Mouse (Mus musculus): Measurements from ENCODE around the gene Sept6.

Sept6 gene

DNA sequence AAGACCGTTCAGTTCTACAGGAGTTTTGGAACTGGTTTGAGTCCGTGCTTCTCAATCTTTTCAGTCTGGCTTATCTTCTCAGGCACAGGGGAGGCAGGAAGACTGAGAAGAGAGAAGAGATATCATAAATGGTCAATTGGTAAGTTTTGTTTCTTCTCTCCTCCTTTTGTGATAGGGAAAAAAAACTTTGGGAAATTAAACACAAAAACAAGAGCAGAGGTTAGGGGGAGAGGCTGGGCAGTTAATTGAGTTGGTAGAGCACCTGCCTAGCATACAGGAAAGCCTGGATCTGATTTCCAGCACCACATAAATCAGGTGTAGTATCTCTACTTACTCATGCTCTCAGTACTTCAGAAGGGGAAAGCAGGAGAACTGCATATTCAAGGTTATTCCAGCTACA lies at the start of gene Sept6:
Sept6 (minus strand) TSS at position 101 of the 400 bp plus-strand sequence.
- no peak for DNase-seq (ENCODE audit: low spot score)

DNA sequence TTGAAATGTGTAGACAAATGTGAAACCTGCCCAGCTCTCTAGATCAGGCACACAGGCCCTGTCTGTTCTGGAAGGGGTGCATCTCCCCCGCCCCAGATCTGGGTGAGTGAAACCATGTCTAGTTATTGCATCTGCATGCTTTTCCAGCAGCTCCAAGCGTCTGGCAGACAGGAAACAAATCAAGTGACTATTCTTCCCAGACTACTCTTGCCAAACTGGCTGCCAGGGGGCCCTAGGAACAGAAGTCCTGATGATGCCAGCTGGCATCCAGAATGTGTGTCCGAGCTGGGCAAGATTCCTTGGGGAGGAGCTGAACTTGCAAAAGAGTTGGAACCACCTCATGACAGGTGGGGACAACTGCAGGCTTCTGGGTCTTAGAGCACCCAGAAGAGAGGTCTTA lies 36.8 kb upstream of the Sept6 start:
- DNase-seq (ENCODE audit: low spot score) = no peak

DNA sequence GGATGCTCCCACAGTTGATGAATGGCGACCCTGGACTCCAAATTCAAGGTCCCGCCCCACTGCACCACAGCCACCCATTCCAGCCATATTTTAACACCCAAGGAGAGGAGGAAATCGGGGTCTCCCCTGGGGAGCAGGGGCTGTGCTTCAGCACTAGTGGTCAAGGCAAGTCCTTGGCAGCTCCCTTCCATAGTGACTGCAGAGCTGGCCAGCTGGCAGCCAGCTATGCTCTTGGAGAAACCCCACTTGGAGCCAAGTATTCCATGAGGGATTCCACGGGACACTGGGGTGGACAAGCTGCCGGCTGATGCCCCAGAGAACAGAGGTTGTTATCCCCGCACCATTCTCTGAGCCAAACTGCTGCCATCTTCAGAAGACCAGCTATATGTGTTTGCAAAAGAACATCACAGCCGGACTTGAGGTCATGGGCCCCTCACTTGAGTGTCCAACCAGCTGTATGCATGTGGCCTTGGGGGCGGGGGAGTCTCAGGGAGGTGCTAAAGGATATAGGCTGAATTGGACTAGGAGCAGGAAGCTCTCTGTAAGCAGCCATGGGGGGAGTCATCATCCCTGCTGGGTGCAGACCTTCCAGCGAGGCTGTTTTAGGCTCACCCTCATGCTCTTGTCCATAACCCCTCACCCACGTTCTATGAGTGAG lies 32.2 kb upstream of the Sept6 start:
- no peak for DNase-seq (ENCODE audit: low spot score)

DNA sequence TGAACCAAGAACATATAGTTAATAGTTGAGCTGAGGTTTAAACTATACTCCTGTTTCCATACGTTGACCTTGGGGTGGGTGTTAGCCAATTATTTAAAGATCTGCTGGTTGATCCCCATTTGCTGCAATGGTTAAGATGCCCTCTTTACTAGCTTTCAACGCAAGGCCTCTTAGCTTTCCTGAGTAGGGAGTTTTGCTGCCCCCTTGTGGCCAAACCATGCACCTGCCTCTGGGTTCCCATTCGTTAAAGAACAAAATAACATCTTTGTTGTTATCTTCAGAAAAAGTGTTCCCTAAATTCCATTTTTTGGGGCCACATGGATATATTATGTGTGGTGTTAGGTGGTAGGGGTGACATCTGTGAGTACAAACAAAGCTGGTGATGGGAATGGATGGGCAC lies 31.1 kb upstream of the Sept6 start:
- DNase-seq (ENCODE audit: low spot score) = peak; percentile 4

DNA sequence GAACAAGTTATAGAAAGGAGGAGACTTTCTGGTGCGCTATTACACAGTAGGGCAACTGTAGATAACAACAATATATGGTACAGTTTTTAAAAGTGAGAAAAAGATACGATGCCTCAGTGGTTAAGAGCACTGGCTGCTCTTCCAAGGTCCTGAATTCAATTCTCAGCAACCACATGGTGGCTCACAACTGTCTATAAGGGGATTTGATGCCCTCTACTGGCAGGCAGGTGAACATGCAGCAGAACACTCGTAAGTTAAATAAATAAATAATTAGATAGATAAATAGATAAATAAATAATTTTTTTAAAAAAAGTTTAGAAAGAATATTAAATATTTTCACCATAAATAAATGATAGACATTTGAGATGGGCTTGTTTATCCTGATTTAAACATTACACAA lies 27.5 kb upstream of the Sept6 start:
- DNase-seq (ENCODE audit: low spot score) = no peak

DNA sequence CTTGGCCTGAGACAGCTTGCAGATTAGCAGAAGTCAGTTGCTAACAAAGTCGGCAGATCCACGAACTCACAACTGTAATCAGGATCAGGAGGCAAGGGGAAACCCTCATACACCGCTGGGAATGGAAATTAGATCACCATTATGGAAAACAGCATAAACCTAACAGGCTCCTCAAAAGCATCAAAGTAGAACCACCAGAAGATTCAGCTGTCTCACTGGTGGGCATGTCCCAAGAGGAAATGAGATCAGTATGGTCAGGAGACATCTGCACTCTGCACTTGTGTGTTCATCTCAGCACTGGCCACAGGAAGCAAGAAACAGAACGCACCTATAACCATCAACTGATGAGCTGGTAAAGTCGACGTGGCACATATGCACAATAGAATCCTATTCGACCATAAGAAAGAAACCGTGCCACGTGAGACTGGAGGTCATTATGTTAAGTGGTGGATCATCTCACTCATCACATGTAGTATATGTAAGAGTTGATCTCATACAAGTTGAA lies 26.6 kb upstream of the Sept6 start:
- no peak for DNase-seq (ENCODE audit: low spot score)

DNA sequence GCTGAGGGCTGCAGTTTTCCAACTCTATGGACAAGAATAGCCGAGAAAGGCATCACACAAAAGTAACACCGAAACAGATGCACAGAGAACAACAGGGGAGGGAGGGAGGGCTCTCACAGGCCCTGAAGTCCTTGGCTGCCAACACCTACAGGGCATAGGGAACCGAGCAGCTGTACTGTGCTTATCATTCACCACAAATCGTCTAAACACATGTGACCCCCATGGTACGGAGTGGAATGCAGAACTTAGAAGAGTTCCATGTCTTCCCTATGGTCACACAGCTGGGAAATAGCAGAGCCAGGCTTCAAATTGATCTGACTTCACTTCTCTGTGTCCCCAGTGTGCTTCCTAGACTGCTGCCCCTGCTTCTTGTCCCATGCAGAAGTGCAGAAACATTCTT lies 22.3 kb upstream of the Sept6 start:
- no peak for DNase-seq (ENCODE audit: low spot score)

DNA sequence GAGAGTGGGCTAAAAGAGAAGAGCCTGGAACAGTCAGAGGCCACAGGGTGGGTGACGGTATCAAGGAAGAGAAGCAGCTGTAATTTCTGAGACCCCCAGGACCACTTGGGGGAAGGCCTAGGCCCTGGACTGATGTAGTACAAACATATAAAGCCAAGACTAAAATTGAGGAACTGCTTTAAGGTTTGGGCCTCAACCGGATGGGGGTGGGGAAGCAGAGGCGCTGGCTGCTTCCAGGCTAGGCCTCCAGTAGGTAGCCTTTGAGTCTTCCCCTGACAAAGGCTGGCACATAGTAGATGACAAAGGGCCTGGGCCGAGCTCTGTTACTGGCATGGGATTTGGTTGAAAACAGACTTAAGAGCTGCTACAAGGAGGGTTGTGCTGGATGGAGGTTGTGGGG lies 555 bp downstream of the Sept6 start:
- no peak for DNase-seq (ENCODE audit: low spot score)

DNA sequence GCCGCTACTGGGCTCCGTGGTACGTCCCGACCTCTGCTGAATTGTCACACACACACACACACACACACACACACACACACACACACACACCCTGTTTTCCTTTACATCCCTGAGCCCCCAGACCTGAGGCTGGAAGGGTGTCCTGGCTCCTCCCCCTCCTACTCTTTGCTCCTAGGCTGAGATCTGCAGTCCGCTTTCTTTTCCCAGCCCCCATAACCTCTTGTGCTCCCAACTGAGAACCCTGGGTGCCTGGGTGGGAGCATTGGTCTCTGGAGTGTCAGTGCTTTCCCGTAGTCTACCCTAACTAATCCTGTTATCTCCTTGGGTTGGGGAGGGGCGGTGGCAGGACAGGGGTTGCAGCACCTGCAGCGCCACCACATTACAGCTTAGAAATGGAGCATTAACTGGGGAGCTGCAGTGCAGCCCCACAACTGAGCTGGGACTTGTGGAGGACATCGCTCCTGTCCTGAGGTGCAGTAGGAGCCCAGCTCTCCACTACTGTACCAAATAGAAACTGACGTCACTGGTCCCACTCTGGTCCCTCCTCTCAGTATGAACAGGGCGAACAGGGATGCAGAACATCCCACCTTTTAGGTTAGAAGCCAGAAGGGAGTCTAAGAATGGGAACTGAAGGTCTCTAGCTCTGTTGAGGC lies 1.7 kb downstream of the Sept6 start:
- DNase-seq (ENCODE audit: low spot score) = no peak

DNA sequence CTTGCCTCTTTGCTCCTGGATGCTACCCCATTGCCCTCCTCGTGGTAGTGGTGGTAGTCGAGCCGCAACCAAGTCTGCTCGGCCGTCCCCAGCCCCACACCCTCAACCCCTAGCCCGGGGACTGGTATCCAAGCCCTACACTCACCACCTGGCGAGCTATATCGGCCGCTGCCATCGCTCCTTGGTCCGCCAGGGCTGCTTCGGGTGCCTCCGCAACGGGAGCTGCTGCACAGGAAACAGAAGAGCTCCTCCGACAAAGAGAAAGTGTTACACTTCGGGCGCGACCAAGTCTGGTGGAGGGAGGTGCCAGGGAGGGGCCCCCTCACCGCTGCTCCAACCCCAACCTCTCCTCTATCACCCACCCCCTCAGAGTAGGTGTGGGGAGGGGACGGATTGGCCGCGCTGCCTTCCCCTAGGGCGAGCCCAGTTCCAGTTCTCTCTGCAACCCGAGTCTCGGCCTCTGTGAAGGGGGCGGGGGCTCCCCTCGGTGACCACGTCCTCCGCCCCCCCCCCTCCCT lies 2.3 kb downstream of the Sept6 start:
- no peak for DNase-seq (ENCODE audit: low spot score)

DNA sequence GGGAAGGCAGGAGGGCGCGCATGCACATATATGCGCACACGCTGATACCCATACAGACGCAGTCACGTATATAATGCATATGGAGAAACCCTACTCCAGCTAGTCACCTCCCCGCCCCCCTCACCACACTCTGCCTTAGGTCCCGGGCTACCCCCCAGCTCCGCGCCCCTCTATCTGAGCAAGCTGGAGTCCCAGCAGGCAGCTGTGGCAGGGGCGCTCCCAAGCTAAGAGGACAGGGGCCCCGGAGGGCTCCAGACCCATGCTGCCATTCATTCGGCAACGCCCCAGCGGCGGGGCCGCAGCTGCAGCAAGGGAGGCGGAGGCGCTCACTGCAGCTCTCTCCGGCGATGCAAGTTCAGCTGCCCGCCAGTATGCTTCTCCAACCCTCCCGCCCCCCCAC lies 2.8 kb downstream of the Sept6 start:
- no peak for DNase-seq (ENCODE audit: low spot score)

DNA sequence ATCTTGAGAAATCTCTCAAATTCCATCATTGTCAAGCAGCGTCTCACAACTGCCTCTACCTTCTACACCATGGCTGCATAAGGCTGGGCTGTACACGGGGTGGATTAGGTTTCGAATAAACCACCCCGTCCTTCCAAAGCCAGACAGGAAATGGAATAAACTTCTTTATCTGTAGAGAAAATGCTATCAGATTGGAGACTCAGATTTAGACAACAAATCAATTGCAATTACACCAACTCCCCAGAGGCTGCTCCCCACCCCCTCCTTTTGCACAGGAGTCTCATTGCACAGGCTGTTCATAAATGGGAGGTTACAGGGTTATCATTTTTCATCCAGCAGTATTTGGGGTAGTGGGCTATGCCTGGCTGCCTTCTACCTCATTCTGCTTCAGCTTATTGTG lies 3.7 kb downstream of the Sept6 start:
- DNase-seq (ENCODE audit: low spot score) = no peak

DNA sequence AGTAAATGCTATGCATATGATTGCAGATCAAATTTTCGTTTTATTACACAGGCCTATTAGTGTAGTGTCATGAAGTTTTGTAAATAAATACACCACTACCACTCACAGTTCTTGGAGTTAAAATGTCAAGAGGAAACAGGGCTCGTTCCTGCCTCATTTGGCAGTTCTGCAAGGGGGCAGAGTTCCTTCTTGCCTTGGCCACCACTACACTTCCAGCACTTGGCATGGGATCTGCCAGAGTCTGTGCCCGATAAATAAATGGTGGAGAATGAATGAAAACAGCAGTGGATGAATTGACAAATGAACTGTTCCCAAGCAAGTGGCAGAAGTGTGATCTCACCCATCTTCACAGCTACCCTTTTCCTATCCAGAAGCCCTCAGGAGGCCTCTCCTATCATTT lies 6.6 kb downstream of the Sept6 start:
- DNase-seq (ENCODE audit: low spot score) = no peak

DNA sequence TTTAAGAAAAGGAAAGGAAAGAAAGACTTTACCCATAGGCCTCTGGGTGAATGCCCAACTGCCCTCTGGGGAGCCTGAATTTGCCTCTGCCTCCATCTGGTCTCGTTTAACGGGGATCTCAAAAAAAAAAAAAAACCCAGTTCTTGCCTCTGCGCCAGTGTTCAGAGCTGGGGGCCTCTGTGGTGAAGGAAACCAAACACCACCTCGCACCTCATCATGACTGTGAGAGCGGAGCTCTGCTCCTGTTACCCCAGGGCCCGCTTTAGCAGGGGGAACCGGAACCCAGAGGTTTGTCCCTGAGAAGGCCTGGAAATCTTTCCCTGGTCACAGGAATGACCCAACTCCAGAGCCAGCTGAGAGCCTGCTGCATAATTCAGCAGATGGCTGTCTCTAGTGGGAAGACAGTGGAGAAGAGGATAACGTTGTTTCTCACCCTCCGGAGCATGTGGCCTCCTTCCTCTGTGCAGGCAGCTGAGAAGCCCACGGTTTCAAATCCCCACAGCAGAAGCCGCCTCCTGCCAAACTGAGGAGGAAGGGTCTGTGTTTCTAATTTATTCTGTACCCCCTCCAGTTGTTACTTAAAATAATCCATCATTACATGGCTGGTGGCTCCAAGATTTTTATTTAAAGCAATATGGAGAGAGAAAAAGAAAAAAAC lies 7.8 kb downstream of the Sept6 start:
- no peak for DNase-seq (ENCODE audit: low spot score)

DNA sequence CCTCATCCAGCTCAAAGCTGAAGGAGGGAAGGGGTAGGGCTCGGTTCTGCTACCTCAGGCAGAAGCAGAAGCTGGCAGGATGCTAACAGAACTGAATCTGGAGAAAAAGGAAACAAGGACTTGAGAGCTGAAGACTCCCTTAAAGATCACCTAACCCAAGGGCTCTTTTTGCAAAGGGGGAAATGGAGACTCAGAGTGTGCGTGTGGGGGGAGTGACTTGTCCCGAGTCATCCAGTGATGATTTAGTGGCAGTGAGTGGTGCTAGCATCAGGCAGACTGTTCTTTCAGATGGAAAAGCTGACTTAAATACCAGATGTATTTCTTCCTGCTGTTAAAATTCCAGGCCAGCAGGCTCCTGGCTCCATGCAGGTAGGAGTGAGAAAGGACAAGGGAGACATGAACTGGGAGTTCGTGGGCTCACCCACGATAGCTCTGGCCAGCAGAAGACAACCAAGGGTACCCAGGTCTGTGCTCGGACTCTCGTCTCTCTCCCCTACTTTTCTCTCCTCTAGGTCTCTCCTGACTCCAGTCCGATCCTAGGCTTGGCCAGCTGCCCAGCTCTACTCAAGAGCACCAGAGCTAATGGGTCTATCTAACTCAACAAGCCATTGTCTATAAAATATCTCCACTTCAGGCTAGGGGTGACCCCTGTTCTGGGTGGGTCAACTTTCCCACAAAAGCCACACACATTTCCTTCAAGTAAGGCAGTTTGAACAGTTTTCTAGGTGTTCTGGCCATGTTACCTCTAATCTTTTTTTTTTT lies 8.5 kb downstream of the Sept6 start:
- no peak for DNase-seq (ENCODE audit: low spot score)

DNA sequence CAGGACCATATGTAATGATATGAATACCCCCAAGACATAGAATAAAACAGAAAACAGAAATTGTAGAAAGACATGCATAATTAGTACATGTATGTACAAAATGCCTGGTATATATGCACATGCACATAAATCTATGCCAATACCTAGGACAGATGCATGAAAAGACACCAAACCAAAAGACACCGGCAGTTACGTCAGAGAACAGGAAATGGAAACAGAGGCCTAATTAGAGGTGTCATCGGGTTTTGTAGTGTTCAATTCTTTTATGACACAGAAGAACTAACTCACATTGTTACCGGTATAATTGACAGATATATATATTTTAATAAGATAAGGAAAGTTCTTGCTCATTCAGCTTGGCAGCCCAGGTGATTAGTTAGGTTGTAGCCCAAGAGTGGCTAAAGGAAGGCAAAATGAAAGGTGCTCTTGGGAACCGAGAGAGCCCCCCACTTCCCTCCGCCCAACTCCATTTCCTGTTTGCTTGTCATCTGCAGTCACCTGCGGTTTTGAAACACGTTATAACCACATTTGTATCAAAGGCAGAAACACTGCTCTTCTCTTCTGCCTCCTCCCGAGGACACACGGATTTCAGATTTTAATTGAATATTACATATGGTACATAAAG lies 10.9 kb downstream of the Sept6 start:
- no peak for DNase-seq (ENCODE audit: low spot score)

DNA sequence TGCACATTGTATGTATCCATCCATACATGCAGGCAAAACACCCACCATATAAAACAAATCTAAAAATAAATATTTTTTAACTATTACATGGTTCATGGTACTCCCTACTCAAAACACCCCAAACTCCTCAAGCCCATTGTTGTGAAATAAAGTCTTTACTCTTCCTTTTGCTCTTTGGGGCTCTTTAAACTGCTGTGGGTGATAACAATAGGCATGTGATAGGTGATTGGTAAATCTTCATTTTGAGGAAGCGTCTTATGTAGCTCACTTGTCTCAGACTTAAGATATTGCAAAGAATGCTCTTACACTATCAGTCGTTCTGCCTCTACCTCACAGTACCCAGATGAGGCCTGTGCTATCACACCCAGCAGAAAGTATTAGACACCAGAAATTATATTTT lies 13.7 kb downstream of the Sept6 start:
- no peak for DNase-seq (ENCODE audit: low spot score)

DNA sequence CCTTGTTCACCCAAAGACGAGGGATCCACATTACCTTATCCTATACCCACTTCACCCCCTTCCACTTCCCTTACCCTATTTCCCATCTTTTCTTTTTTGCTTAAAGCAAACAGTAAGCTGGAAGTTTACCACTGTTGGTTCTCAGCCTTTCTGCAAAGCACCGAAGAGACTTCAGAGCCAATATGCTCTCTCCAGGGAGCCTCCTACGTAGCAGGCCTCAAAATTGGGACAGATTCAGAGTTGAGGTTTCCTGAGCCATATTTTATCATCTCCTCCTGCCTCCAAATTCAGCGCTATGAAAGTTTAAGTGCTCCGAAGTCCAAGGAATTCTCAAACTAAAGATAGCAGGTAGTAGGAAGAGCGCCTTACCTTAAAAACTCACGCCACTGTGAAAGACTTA lies 14.6 kb downstream of the Sept6 start:
- DNase-seq (ENCODE audit: low spot score) = no peak

DNA sequence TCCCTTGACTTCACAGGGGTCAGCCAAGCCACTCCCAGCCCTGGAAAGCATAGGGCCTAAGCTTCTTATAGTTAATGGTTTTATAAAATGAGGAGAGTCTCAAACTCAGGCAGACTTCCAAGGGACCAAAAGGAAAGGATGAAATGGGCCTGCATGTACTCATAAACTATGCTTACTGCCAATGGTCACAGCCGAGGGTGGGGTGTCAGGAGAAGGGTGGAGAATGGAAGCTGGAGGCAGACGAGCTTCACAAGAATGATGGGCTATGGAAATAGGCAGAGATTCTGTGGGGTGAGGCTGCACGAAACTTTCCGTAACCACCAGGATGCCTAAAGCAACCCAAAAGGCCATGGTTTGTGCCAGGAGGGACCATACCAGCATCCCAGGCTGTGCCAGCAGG lies 15.3 kb downstream of the Sept6 start:
- DNase-seq (ENCODE audit: low spot score) = no peak

DNA sequence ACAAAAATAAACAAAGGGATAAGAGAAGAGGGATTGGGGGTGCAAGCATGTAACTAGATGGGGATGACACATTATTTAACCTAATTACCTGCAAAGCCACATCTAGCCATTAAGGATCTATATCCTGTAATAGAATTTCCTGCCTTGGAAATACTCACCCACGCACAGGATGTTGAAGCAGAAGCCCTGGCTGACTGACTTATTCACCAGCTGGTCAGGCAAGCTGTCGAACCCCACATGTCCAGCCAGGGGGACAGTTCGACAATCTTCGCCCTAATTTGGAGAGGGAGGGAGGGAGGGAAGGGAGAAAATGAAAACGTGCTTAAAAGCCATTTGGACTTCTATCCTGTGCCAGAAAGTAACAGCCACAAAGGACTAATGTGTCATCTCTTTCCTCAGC lies 16.7 kb downstream of the Sept6 start:
- no peak for DNase-seq (ENCODE audit: low spot score)

DNA sequence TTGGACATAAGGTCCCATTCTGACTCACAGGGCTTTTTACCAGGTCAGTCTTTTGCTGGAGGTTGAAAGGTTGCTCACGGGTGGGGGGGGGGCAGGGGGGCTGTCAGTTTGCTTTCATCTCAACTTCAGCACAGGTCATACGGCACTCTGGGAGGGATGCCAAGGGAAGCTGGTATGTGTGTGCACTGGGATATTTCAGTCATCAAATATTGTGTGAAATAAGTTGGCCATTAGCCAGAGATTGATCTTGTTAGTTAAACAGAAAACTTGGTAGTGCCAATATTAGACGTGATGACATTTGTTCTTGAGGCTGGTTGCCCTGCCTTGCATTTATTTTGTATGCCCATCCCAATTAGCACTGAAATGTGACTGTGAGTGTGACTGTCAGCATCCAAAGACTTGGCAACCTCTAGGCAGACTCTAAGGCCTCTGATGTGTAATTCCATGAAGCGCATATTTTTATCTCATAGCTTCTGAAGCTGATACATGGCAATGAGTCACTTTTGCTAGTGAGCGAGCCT lies 18.6 kb downstream of the Sept6 start:
- no peak for DNase-seq (ENCODE audit: low spot score)

DNA sequence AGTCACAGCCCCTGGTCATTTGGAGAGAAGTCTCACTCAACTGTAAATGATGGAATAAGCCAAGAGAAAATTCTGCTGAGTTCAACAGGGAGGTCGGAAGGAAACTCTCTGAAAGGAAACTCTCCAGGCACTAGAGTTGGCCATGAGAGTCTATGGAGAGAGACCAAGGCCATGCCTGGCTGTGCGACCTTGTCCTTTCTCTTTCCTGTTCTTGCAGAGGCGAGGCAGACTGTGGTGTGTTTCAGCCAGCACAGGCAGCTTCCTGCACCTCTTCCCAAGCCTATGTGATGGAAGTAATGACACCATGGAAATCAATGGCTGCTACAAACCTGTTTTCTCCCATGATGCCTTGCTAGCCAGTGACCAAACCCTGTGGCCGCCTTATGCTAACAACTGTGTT lies 20.4 kb downstream of the Sept6 start:
- DNase-seq (ENCODE audit: low spot score) = no peak

Data from left cerebral cortex, adult 11 months (tissue).